Mouse (Mus musculus) liver, embryonic 14.5 days (tissue): ENCODE measurements around the gene Pnldc1.

Source experiments
- CTCF ChIP-seq: IDR thresholded peaks from 2 replicates; pipeline ENCODE4 v1.5.1; 2016; ENCODE audit warnings: antibody characterized with exemption, low read depth, control low read depth
- EP300 ChIP-seq: IDR thresholded peaks from 2 replicates; pipeline ENCODE4 v1.6.1; 2016; ENCODE audit warnings: antibody characterized with exemption, low read depth

DNA sequence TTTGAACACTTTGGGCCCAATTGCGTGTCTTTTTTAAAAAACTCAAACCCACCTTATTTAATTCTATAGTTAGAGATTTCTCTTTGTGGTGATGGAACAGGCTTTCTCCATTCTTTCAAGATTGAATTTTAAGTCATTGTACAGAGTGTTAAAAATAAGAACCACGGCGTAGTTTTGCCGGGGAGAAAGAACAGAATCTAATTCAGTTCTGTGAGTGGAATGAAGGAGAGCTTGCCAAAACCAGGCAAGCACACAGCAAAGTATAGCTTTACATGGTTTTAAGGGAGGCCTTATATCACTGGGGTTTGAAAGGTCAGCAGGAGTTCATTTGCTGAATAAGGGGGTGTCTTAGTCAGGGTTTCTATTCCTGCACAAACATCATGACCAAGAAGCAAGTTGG lies 65.5 kb downstream of the Pnldc1 start:
- TF ChIP-seq CTCF (no peak), EP300 (no peak)
